Mouse (Mus musculus): ENCODE measurements at regions not wholly inside any gene's neighbourhood (a gene's known extent, or its start where the extent isn't known, plus 50 kb on each side); places are given as distances from the start of the nearest gene placed in this dataset.
"Not testable (repeated sequence)": the region's sequence is repeated elsewhere in the genome, so short reads cannot be mapped to it uniquely, and the experiment has no call there.

GRCm38 (mm10) chr2:128284822-128285421 is 159.1 kb downstream of the Bcl2l11 start:
- H3K9ac ChIP-seq, result no peak overlapping the region
- ATAC-seq (ENCODE audit: insufficient number of reproducible peaks, low FRiP score), result peak; percentile 80
- H3K4me3 ChIP-seq, result no peak overlapping the region
- peaks cover 36% of the 10 kb centered on the region for H3K4me1 ChIP-seq (replicated peaks)
- H3K27ac ChIP-seq (ENCODE audit: poor library complexity, severe bottlenecking), result peak overlapping the region; percentile 7; the same call in 1 of the 2 replicates
- 52% methylated on average over 7 of the region's 7 CpGs for WGBS
- no peaks in the 10 kb centered on the region for H3K27me3 ChIP-seq (replicated peaks)
- H3K36me3 ChIP-seq, result no peaks in the 10 kb centered on the region
- no peaks in the 10 kb centered on the region for H3K9me3 ChIP-seq (replicated peaks)
- H3K4me2 ChIP-seq, result no peak overlapping the region

- ATAC-seq (ENCODE audit: insufficient number of reproducible peaks, low FRiP score), result no peak
- Histone ChIP-seq H3K4me2 (no peak overlapping the region), H3K9me3 (replicated peaks) (no peaks in the 10 kb centered on the region), H3K4me3 (no peak overlapping the region), H3K9ac (no peak overlapping the region), H3K27ac (ENCODE audit: poor library complexity, severe bottlenecking) (no peak overlapping the region), H3K4me1 (replicated peaks) (peaks cover 35% of the 10 kb centered on the region), H3K27me3 (replicated peaks) (no peaks in the 10 kb centered on the region), H3K36me3 (no peaks in the 10 kb centered on the region)
- 90% methylated on average over 12 of the region's 12 CpGs for WGBS
Measured at GRCm38 (mm10) chr2:128285457-128285856, 159.6 kb downstream of the Bcl2l11 start.

- no peaks in the 10 kb centered on the region for H3K27me3 ChIP-seq (replicated peaks)
- no peak overlapping the region for H3K9ac ChIP-seq
- no peak overlapping the region for H3K4me2 ChIP-seq
- ATAC-seq (ENCODE audit: insufficient number of reproducible peaks, low FRiP score), result no peak
- 50% methylated on average over 12 of the region's 12 CpGs for WGBS
- H3K27ac ChIP-seq (ENCODE audit: poor library complexity, severe bottlenecking), result no peak overlapping the region
- H3K36me3 ChIP-seq, result no peaks in the 10 kb centered on the region
- no peak overlapping the region for H3K4me3 ChIP-seq
- H3K4me1 ChIP-seq (replicated peaks), result peaks cover 18% of the 10 kb centered on the region; the same call in 1 of the 2 replicates
- H3K9me3 ChIP-seq (replicated peaks), result peaks cover 10% of the 10 kb centered on the region; the same call in 1 of the 2 replicates
Measured at GRCm38 (mm10) chr2:128288138-128288551, 162.3 kb downstream of the Bcl2l11 start.

- WGBS, result 88% methylated on average over 3 of the region's 3 CpGs
- H3K4me3 ChIP-seq, result no peak overlapping the region
- no peak overlapping the region for H3K9ac ChIP-seq
- ATAC-seq (ENCODE audit: insufficient number of reproducible peaks, low FRiP score), result no peak
- H3K4me1 ChIP-seq (replicated peaks), result peaks cover 13% of the 10 kb centered on the region
- no peak overlapping the region for H3K4me2 ChIP-seq
- no peak overlapping the region for H3K27ac ChIP-seq (ENCODE audit: poor library complexity, severe bottlenecking)
- H3K36me3 ChIP-seq, result no peaks in the 10 kb centered on the region
- peaks cover 10% of the 10 kb centered on the region; the same call in 1 of the 2 replicates for H3K9me3 ChIP-seq (replicated peaks)
- no peaks in the 10 kb centered on the region for H3K27me3 ChIP-seq (replicated peaks)
Measured at GRCm38 (mm10) chr2:128290609-128291008, 164.8 kb downstream of the Bcl2l11 start.

- no peak overlapping the region for H3K27ac ChIP-seq (ENCODE audit: poor library complexity, severe bottlenecking)
- no peak overlapping the region for H3K4me2 ChIP-seq
- peaks cover 10% of the 10 kb centered on the region; the same call in 1 of the 2 replicates for H3K9me3 ChIP-seq (replicated peaks)
- WGBS, result 74% methylated on average over 3 of the region's 3 CpGs
- no peaks in the 10 kb centered on the region for H3K27me3 ChIP-seq (replicated peaks)
- peaks cover 17% of the 10 kb centered on the region for H3K4me1 ChIP-seq (replicated peaks)
- H3K36me3 ChIP-seq, result no peaks in the 10 kb centered on the region
- H3K4me3 ChIP-seq, result no peak overlapping the region
- H3K9ac ChIP-seq, result no peak overlapping the region
- no peak for ATAC-seq (ENCODE audit: insufficient number of reproducible peaks, low FRiP score)
Measured at GRCm38 (mm10) chr2:128294610-128295009, 168.8 kb downstream of the Bcl2l11 start.

- Histone ChIP-seq H3K36me3 (no peaks in the 10 kb centered on the region), H3K9ac (no peak overlapping the region), H3K27ac (ENCODE audit: poor library complexity, severe bottlenecking) (no peak overlapping the region), H3K4me3 (no peak overlapping the region), H3K4me2 (no peak overlapping the region), H3K27me3 (replicated peaks) (no peaks in the 10 kb centered on the region), H3K9me3 (replicated peaks) (peaks cover 10% of the 10 kb centered on the region; the same call in 1 of the 2 replicates), H3K4me1 (replicated peaks) (peaks cover 17% of the 10 kb centered on the region)
- WGBS, result 61% methylated on average over 11 of the region's 11 CpGs
- ATAC-seq (ENCODE audit: insufficient number of reproducible peaks, low FRiP score), result no peak
Measured at GRCm38 (mm10) chr2:128295018-128295424, 169.2 kb downstream of the Bcl2l11 start.

GRCm38 (mm10) chr2:128295726-128296234 is 169.9 kb downstream of the Bcl2l11 start:
- H3K9me3 ChIP-seq (replicated peaks), result peaks cover 10% of the 10 kb centered on the region; the same call in 1 of the 2 replicates
- ATAC-seq (ENCODE audit: insufficient number of reproducible peaks, low FRiP score), result no peak
- H3K4me2 ChIP-seq, result no peak overlapping the region
- 48% methylated on average over 3 of the region's 3 CpGs for WGBS
- H3K27ac ChIP-seq (ENCODE audit: poor library complexity, severe bottlenecking), result no peak overlapping the region
- peaks cover 17% of the 10 kb centered on the region for H3K4me1 ChIP-seq (replicated peaks)
- no peak overlapping the region for H3K4me3 ChIP-seq
- H3K36me3 ChIP-seq, result no peaks in the 10 kb centered on the region
- no peak overlapping the region for H3K9ac ChIP-seq
- H3K27me3 ChIP-seq (replicated peaks), result no peaks in the 10 kb centered on the region

GRCm38 (mm10) chr2:128296423-128296822 is 170.6 kb downstream of the Bcl2l11 start:
- H3K9me3 ChIP-seq (replicated peaks); H3K9ac ChIP-seq; H3K4me3 ChIP-seq; ATAC-seq (ENCODE audit: insufficient number of reproducible peaks, low FRiP score); H3K4me2 ChIP-seq; H3K36me3 ChIP-seq; H3K27me3 ChIP-seq (replicated peaks); H3K27ac ChIP-seq (ENCODE audit: poor library complexity, severe bottlenecking): not testable (repeated sequence)
- 62% methylated on average over 5 of the region's 5 CpGs for WGBS
- peaks cover 21% of the 10 kb centered on the region for H3K4me1 ChIP-seq (replicated peaks)

- Histone ChIP-seq H3K9me3 (replicated peaks) (peaks cover 3% of the 10 kb centered on the region; the same call in 1 of the 2 replicates), H3K27ac (ENCODE audit: poor library complexity, severe bottlenecking) (no peak overlapping the region), H3K4me3 (no peak overlapping the region), H3K36me3 (no peaks in the 10 kb centered on the region), H3K4me2 (no peak overlapping the region), H3K4me1 (replicated peaks) (peaks cover 26% of the 10 kb centered on the region), H3K27me3 (replicated peaks) (no peaks in the 10 kb centered on the region), H3K9ac (no peak overlapping the region)
- WGBS, result 23% methylated on average over 5 of the region's 5 CpGs
- 0 out of 2 replicates have a peak, but pooled peaks have one; percentile 22 for ATAC-seq (ENCODE audit: insufficient number of reproducible peaks, low FRiP score)
Measured at GRCm38 (mm10) chr2:128296897-128297296, 171.1 kb downstream of the Bcl2l11 start.

- 62% methylated on average over 5 of the region's 5 CpGs for WGBS
- Histone ChIP-seq H3K4me1 (replicated peaks) (peaks cover 29% of the 10 kb centered on the region), H3K36me3 (no peaks in the 10 kb centered on the region), H3K9ac (no peak overlapping the region), H3K27me3 (replicated peaks) (no peaks in the 10 kb centered on the region), H3K4me2 (no peak overlapping the region), H3K27ac (ENCODE audit: poor library complexity, severe bottlenecking) (no peak overlapping the region), H3K4me3 (no peak overlapping the region), H3K9me3 (replicated peaks) (no peaks in the 10 kb centered on the region)
- ATAC-seq (ENCODE audit: insufficient number of reproducible peaks, low FRiP score), result no peak
Measured at GRCm38 (mm10) chr2:128297821-128298220, 172.0 kb downstream of the Bcl2l11 start.

GRCm38 (mm10) chr2:128298996-128299395 is 173.2 kb downstream of the Bcl2l11 start:
- Histone ChIP-seq H3K4me3 (no peak overlapping the region), H3K27me3 (replicated peaks) (no peaks in the 10 kb centered on the region), H3K36me3 (no peaks in the 10 kb centered on the region), H3K4me2 (no peak overlapping the region), H3K9me3 (replicated peaks) (no peaks in the 10 kb centered on the region), H3K4me1 (replicated peaks) (peaks cover 29% of the 10 kb centered on the region), H3K9ac (no peak overlapping the region), H3K27ac (ENCODE audit: poor library complexity, severe bottlenecking) (no peak overlapping the region)
- ATAC-seq (ENCODE audit: insufficient number of reproducible peaks, low FRiP score), result no peak
- WGBS, result 82% methylated on average over 8 of the region's 8 CpGs

GRCm38 (mm10) chr2:128301709-128302108 is 175.9 kb downstream of the Bcl2l11 start:
- H3K4me3 ChIP-seq, result no peak overlapping the region
- H3K27ac ChIP-seq (ENCODE audit: poor library complexity, severe bottlenecking), result no peak overlapping the region
- 22% methylated on average over 8 of the region's 8 CpGs for WGBS
- H3K9ac ChIP-seq, result no peak overlapping the region
- no peaks in the 10 kb centered on the region for H3K36me3 ChIP-seq
- H3K4me1 ChIP-seq (replicated peaks), result peaks cover 29% of the 10 kb centered on the region
- H3K4me2 ChIP-seq, result no peak overlapping the region
- H3K9me3 ChIP-seq (replicated peaks), result no peaks in the 10 kb centered on the region
- ATAC-seq (ENCODE audit: insufficient number of reproducible peaks, low FRiP score), result no peak
- H3K27me3 ChIP-seq (replicated peaks), result no peaks in the 10 kb centered on the region
